Mouse (Mus musculus) fat pad, adult 2 months (tissue): ENCODE measurements around the gene Pkig.
A peak's percentile ranks its signal among the peaks of the same experiment; 100 is the strongest.
"Not testable (repeated sequence)": the region's sequence is repeated elsewhere in the genome, so short reads cannot be mapped to it uniquely, and the experiment has no call there.

Experiments
- DNase-seq: peaks from one replicate; pipeline ENCODE4 v3.0.0-alpha.2; 2011; ENCODE audit warnings: low read depth, low spot score; ENCODE audit errors: extremely low read depth

Gene Pkig

GRCm38 (mm10) chr2:163657975-163658886 is at the start of gene Pkig:
Gene Pkig (plus strand): TSS chr2:163658386.
- DNase-seq: no peak

- no peak for DNase-seq
Observed at GRCm38 (mm10) chr2:163609281-163609975, 48.8 kb upstream of the Pkig start.

GRCm38 (mm10) chr2:163611176-163611575 is 47.0 kb upstream of the Pkig start:
- no peak for DNase-seq

- no peak for DNase-seq
Observed at GRCm38 (mm10) chr2:163613206-163613605, 45.0 kb upstream of the Pkig start.

- no peak for DNase-seq
Observed at GRCm38 (mm10) chr2:163613990-163614389, 44.2 kb upstream of the Pkig start.

GRCm38 (mm10) chr2:163615401-163615800 is 42.8 kb upstream of the Pkig start:
- no peak for DNase-seq

GRCm38 (mm10) chr2:163615906-163616651 is 42.1 kb upstream of the Pkig start:
- no peak for DNase-seq

GRCm38 (mm10) chr2:163616652-163617227 is 41.4 kb upstream of the Pkig start:
- no peak for DNase-seq

- no peak for DNase-seq
Observed at GRCm38 (mm10) chr2:163617232-163617863, 40.8 kb upstream of the Pkig start.

- DNase-seq: no peak
Observed at GRCm38 (mm10) chr2:163617874-163618273, 40.3 kb upstream of the Pkig start.

GRCm38 (mm10) chr2:163620451-163620850 is 37.7 kb upstream of the Pkig start:
- peak; percentile 74 for DNase-seq

- not testable (repeated sequence) for DNase-seq
Observed at GRCm38 (mm10) chr2:163621401-163621800, 36.8 kb upstream of the Pkig start.

GRCm38 (mm10) chr2:163631223-163631622 is 27.0 kb upstream of the Pkig start:
- no peak for DNase-seq

GRCm38 (mm10) chr2:163631715-163632114 is 26.5 kb upstream of the Pkig start:
- no peak for DNase-seq

- DNase-seq: no peak
Observed at GRCm38 (mm10) chr2:163634211-163634610, 24.0 kb upstream of the Pkig start.

- no peak for DNase-seq
Observed at GRCm38 (mm10) chr2:163636057-163636456, 22.1 kb upstream of the Pkig start.

- DNase-seq: no peak
Observed at GRCm38 (mm10) chr2:163637655-163638266, 20.4 kb upstream of the Pkig start.

GRCm38 (mm10) chr2:163640493-163640892 is 17.7 kb upstream of the Pkig start:
- DNase-seq: no peak

- no peak for DNase-seq
Observed at GRCm38 (mm10) chr2:163641681-163642080, 16.5 kb upstream of the Pkig start.
